Mouse (Mus musculus) forebrain, embryonic 13.5 days (tissue): ENCODE measurements at regions not wholly inside any gene's neighbourhood (a gene's known extent, or its start where the extent isn't known, plus 50 kb on each side); places are given as distances from the start of the nearest gene placed in this dataset.

Source experiments
- ATAC-seq: fragments of 200-750 bp; cut with Nextera tagmentation; 2 replicates; pipeline ENCODE4 v1.8.0; 2017
- H3K27ac ChIP-seq: fragments of 300-500 bp; sonication (generic); 2 replicates; pipeline ENCODE4 v1.5.1; 2015; ENCODE audit warnings: inconsistent platforms, mild to moderate bottlenecking, moderate library complexity
- H3K27me3 ChIP-seq: fragments of 300-500 bp; sonication (generic); 2 replicates; pipeline ENCODE4 v1.6.1; 2015; ENCODE audit warnings: mild to moderate bottlenecking, inconsistent platforms
- H3K36me3 ChIP-seq: fragments of 300-500 bp; sonication (generic); 2 replicates; pipeline ENCODE4 v1.6.1; 2015; ENCODE audit warnings: mild to moderate bottlenecking, inconsistent platforms; ENCODE audit not compliant: poor library complexity, severe bottlenecking
- H3K4me1 ChIP-seq: fragments of 300-500 bp; sonication (generic); 2 replicates; pipeline ENCODE4 v1.6.1; 2015; ENCODE audit warnings: inconsistent platforms
- H3K4me2 ChIP-seq: fragments of 300-500 bp; sonication (generic); 2 replicates; pipeline ENCODE4 v1.6.1; 2015; ENCODE audit warnings: inconsistent platforms, mild to moderate bottlenecking, moderate library complexity
- H3K4me3 ChIP-seq: fragments of 300-500 bp; sonication (generic); 2 replicates; pipeline ENCODE4 v1.5.1; 2015; ENCODE audit warnings: mild to moderate bottlenecking, inconsistent platforms
- H3K9ac ChIP-seq: fragments of 300-500 bp; sonication (generic); 2 replicates; pipeline ENCODE4 v1.6.1; 2015; ENCODE audit warnings: mild to moderate bottlenecking, inconsistent platforms
- H3K9me3 ChIP-seq: fragments of 300-500 bp; sonication (generic); replicated peaks from 2 replicates; pipeline ENCODE4 v1.6.1; 2016; ENCODE audit warnings: inconsistent platforms
- WGBS: fragments of 180-500 bp; shearing (Covaris S2); methylation state at CpG from one replicate; pipeline ENCODE4 v1.1.7; 2015; 5-methylcytosine and 5-hydroxymethylcytosine counted together

GRCm38 (mm10) chr17:47215841-47216240 lies 152.8 kb upstream of the Mrps10 start:
- no peaks in the 10 kb centered on the region for H3K36me3 ChIP-seq
- no peaks in the 10 kb centered on the region for H3K4me1 ChIP-seq
- ATAC-seq, result no peak
- no peak overlapping the region for H3K4me3 ChIP-seq
- H3K27me3 ChIP-seq, result no peaks in the 10 kb centered on the region
- 87% methylated on average over 2 of the region's 2 CpGs for WGBS
- no peak overlapping the region for H3K4me2 ChIP-seq
- H3K9ac ChIP-seq, result no peak overlapping the region
- no peak overlapping the region for H3K27ac ChIP-seq
- no peaks in the 10 kb centered on the region for H3K9me3 ChIP-seq

- WGBS, result 95% methylated on average over 8 of the region's 8 CpGs
- no peaks in the 10 kb centered on the region for H3K27me3 ChIP-seq
- no peaks in the 10 kb centered on the region for H3K4me1 ChIP-seq
- H3K27ac ChIP-seq, result no peak overlapping the region
- ATAC-seq, result no peak
- no peaks in the 10 kb centered on the region for H3K9me3 ChIP-seq
- H3K4me3 ChIP-seq, result no peak overlapping the region
- H3K36me3 ChIP-seq, result no peaks in the 10 kb centered on the region
- H3K4me2 ChIP-seq, result no peak overlapping the region
- H3K9ac ChIP-seq, result no peak overlapping the region
Observed at GRCm38 (mm10) chr17:47214111-47214510, 154.6 kb upstream of the Mrps10 start.

GRCm38 (mm10) chr17:47210441-47211196 lies 158.1 kb upstream of the Mrps10 start:
- Histone ChIP-seq H3K9ac (no peak overlapping the region), H3K4me3 (no peak overlapping the region), H3K36me3 (0 out of 2 replicates have a peak, but pooled peaks cover 2% of the 10 kb centered on the region), H3K4me2 (no peak overlapping the region), H3K27ac (no peak overlapping the region), H3K27me3 (no peaks in the 10 kb centered on the region), H3K9me3 (no peaks in the 10 kb centered on the region), H3K4me1 (no peaks in the 10 kb centered on the region)
- ATAC-seq, result no peak
- 83% methylated on average over 22 of the region's 22 CpGs for WGBS

GRCm38 (mm10) chr17:47208886-47209585 lies 159.7 kb upstream of the Mrps10 start:
- Histone ChIP-seq H3K9ac (no peak overlapping the region), H3K4me3 (no peak overlapping the region), H3K27me3 (no peaks in the 10 kb centered on the region), H3K4me2 (no peak overlapping the region), H3K9me3 (no peaks in the 10 kb centered on the region), H3K4me1 (0 out of 2 replicates have a peak, but pooled peaks cover 1% of the 10 kb centered on the region), H3K27ac (no peak overlapping the region), H3K36me3 (0 out of 2 replicates have a peak, but pooled peaks cover 2% of the 10 kb centered on the region)
- ATAC-seq, result no peak
- 89% methylated on average over 16 of the region's 16 CpGs for WGBS

- no peak for ATAC-seq
- WGBS, result 95% methylated on average over 4 of the region's 4 CpGs
- Histone ChIP-seq H3K9ac (no peak overlapping the region), H3K4me2 (no peak overlapping the region), H3K4me1 (0 out of 2 replicates have a peak, but pooled peaks cover 3% of the 10 kb centered on the region), H3K9me3 (no peaks in the 10 kb centered on the region), H3K27ac (no peak overlapping the region), H3K36me3 (0 out of 2 replicates have a peak, but pooled peaks cover 2% of the 10 kb centered on the region), H3K4me3 (no peak overlapping the region), H3K27me3 (no peaks in the 10 kb centered on the region)
Observed at GRCm38 (mm10) chr17:47207471-47207870, 161.2 kb upstream of the Mrps10 start.

GRCm38 (mm10) chr17:47204470-47205162 lies 164.1 kb upstream of the Mrps10 start:
- H3K27ac ChIP-seq, result no peak overlapping the region
- ATAC-seq, result no peak
- no peaks in the 10 kb centered on the region for H3K9me3 ChIP-seq
- no peak overlapping the region for H3K4me3 ChIP-seq
- WGBS, result 80% methylated on average over 7 of the region's 7 CpGs
- no peak overlapping the region for H3K4me2 ChIP-seq
- no peak overlapping the region for H3K9ac ChIP-seq
- no peaks in the 10 kb centered on the region for H3K27me3 ChIP-seq
- 0 out of 2 replicates have a peak, but pooled peaks cover 2% of the 10 kb centered on the region for H3K36me3 ChIP-seq
- H3K4me1 ChIP-seq, result peaks cover 10% of the 10 kb centered on the region

- Histone ChIP-seq H3K4me1 (peaks cover 40% of the 10 kb centered on the region), H3K27me3 (no peaks in the 10 kb centered on the region), H3K36me3 (0 out of 2 replicates have a peak, but pooled peaks cover under 1% of the 10 kb centered on the region), H3K9ac (no peak overlapping the region), H3K4me3 (no peak overlapping the region), H3K9me3 (no peaks in the 10 kb centered on the region; the same call in 1 of the 2 replicates), H3K4me2 (no peak overlapping the region), H3K27ac (peak overlapping the region; percentile 1; the same call in 1 of the 2 replicates)
- peak; percentile 36; the same call in 1 of the 2 replicates for ATAC-seq
- 39% methylated on average over 10 of the region's 10 CpGs for WGBS
Observed at GRCm38 (mm10) chr17:47199206-47199605, 169.5 kb upstream of the Mrps10 start.

GRCm38 (mm10) chr17:47197957-47198356 lies 170.7 kb upstream of the Mrps10 start:
- no peak overlapping the region for H3K27ac ChIP-seq
- no peak for ATAC-seq
- WGBS, result 50% methylated on average over 7 of the region's 7 CpGs
- H3K9ac ChIP-seq, result no peak overlapping the region
- H3K36me3 ChIP-seq, result peaks cover 11% of the 10 kb centered on the region; the same call in 1 of the 2 replicates
- no peaks in the 10 kb centered on the region; the same call in 1 of the 2 replicates for H3K9me3 ChIP-seq
- H3K4me1 ChIP-seq, result peaks cover 36% of the 10 kb centered on the region
- H3K4me2 ChIP-seq, result no peak overlapping the region
- no peak overlapping the region for H3K4me3 ChIP-seq
- H3K27me3 ChIP-seq, result no peaks in the 10 kb centered on the region

GRCm38 (mm10) chr17:47196992-47197391 lies 171.7 kb upstream of the Mrps10 start:
- Histone ChIP-seq H3K27ac (no peak overlapping the region), H3K9me3 (no peaks in the 10 kb centered on the region; the same call in 1 of the 2 replicates), H3K36me3 (peaks cover 13% of the 10 kb centered on the region; the same call in 1 of the 2 replicates), H3K27me3 (no peaks in the 10 kb centered on the region), H3K9ac (no peak overlapping the region), H3K4me1 (peaks cover 32% of the 10 kb centered on the region), H3K4me2 (no peak overlapping the region), H3K4me3 (no peak overlapping the region)
- no peak for ATAC-seq
- WGBS, result 65% methylated on average over 6 of the region's 6 CpGs

- Histone ChIP-seq H3K9ac (no peak overlapping the region), H3K9me3 (no peaks in the 10 kb centered on the region; the same call in 1 of the 2 replicates), H3K36me3 (peaks cover 13% of the 10 kb centered on the region; the same call in 1 of the 2 replicates), H3K27ac (no peak overlapping the region), H3K4me1 (peaks cover 32% of the 10 kb centered on the region), H3K4me2 (no peak overlapping the region), H3K4me3 (no peak overlapping the region), H3K27me3 (no peaks in the 10 kb centered on the region)
- WGBS, result 83% methylated on average over 7 of the region's 7 CpGs
- ATAC-seq, result no peak
Observed at GRCm38 (mm10) chr17:47195981-47196380, 172.7 kb upstream of the Mrps10 start.

GRCm38 (mm10) chr17:47194463-47195012 lies 174.1 kb upstream of the Mrps10 start:
- peaks cover 13% of the 10 kb centered on the region; the same call in 1 of the 2 replicates for H3K36me3 ChIP-seq
- H3K4me3 ChIP-seq, result no peak overlapping the region
- ATAC-seq, result no peak
- no peak overlapping the region for H3K9ac ChIP-seq
- H3K27me3 ChIP-seq, result no peaks in the 10 kb centered on the region
- 95% methylated on average over 14 of the region's 14 CpGs for WGBS
- no peak overlapping the region for H3K27ac ChIP-seq
- H3K4me2 ChIP-seq, result no peak overlapping the region
- H3K9me3 ChIP-seq, result no peaks in the 10 kb centered on the region; the same call in 1 of the 2 replicates
- peaks cover 40% of the 10 kb centered on the region for H3K4me1 ChIP-seq
